Mouse (Mus musculus) spleen, postnatal 0 days (tissue): ENCODE results near the gene Abca4. TPM values are rescaled to one million over a fixed set of nuclear protein-coding genes. Genes with fewer than 3 reads are reported as not detected.

Experiments used
- polyA plus RNA-seq: library from polyadenylated mRNA; unstranded; fragments of >200 nt; fragmentation: Nextera tagmentation; extraction: Ambion mirVana; gene quantifications from 2 replicates; pipeline ENCODE4 v1.2.1, GENCODE M21; 2015

Abca4 gene
- polyA plus RNA-seq, result 0.51 and 0.78 TPM in 2 replicates

GRCm38 (mm10) chr3:122043799-122044547, at the start of gene Abca4:
Abca4 (plus strand) TSS chr3:122044443.

Other genes with a start within 250 kb of the Abca4 start
- gene Abcd3, start 229.1 kb upstream of the Abca4 start, polyA plus RNA-seq, result 17.5 and 18.8 TPM in 2 replicates
- 10.6 and 13.1 TPM in 2 replicates for gene Arhgap29, start 91.9 kb upstream of the Abca4 start, polyA plus RNA-seq
- 363 and 433 TPM in 2 replicates for gene Gclm, start 201.1 kb downstream of the Abca4 start, polyA plus RNA-seq
- 40.7 and 44.1 TPM in 2 replicates for gene Dnttip2, start 229.9 kb downstream of the Abca4 start, polyA plus RNA-seq
- 3.2 and 3.6 TPM in 2 replicates for gene Bcar3, start 249.7 kb downstream of the Abca4 start, polyA plus RNA-seq